Mouse (Mus musculus) erythroblast, embryonic 14.5 days (primary cell): ENCODE results near the gene Slc5a1. TPM values are rescaled to one million over a fixed set of nuclear protein-coding genes. Genes with fewer than 3 reads are reported as not detected.

Experiments used
- H3K27me3 ChIP-seq: 2 replicates; pipeline ENCODE4 v1.6.1; 2012; ENCODE audit warnings: inconsistent platforms; ENCODE audit not compliant: control insufficient read depth
- H3K36me3 ChIP-seq: 2 replicates; pipeline ENCODE4 v1.6.1; 2012; ENCODE audit warnings: mild to moderate bottlenecking, inconsistent platforms; ENCODE audit not compliant: control insufficient read depth
- H3K4me1 ChIP-seq: 2 replicates; pipeline ENCODE4 v1.6.1; 2012; ENCODE audit warnings: inconsistent platforms; ENCODE audit not compliant: control insufficient read depth
- H3K4me3 ChIP-seq: replicated peaks from 2 replicates; pipeline ENCODE3; 2012; ENCODE audit warnings: moderate library complexity, mild to moderate bottlenecking, inconsistent platforms
- H3K9me3 ChIP-seq: 2 replicates; pipeline ENCODE4 v1.6.1; 2012; ENCODE audit warnings: low read length, inconsistent platforms, mixed read lengths; ENCODE audit not compliant: control insufficient read depth
- GATA1 ChIP-seq: IDR thresholded peaks from 2 replicates; pipeline ENCODE4 v1.6.1; 2012; ENCODE audit warnings: low read length, inconsistent platforms, mixed read lengths
- TAL1 ChIP-seq: IDR thresholded peaks from 3 replicates; pipeline ENCODE4 v1.6.1; 2012; ENCODE audit warnings: low read length, inconsistent platforms, mixed read lengths
- polyA plus RNA-seq: library from polyadenylated mRNA; stranded (reverse); fragments of >175 nt; gene quantifications from 2 replicates; pipeline ENCODE4 v1.2.3, GENCODE M21; 2012

Gene Slc5a1
- not detected in 2 replicates for polyA plus RNA-seq

DNA sequence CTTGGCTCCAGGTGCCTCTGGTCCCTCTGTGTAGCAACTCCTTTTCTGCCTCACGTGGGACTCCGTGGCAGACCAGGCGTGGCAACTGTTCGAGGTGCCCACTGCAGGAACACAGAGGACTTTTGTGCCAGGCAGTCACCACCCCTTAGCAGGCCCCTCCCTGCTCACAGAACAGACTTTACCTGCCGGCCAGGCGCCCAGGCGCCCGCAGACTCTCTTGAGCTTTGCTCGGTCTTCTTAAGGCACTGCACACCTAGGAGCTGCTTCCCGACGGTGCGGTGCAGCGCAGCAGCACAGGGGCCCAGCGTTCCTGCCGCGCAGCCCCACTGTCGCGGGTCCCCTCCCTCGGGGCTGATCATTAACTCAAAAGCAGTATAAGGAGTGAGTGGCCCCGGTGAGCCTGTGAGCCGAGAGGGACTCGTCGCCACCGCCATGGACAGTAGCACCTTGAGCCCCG lies at the start of gene Slc5a1:
Slc5a1 (plus strand) TSS at position 195 of the 457 bp plus-strand sequence.
- Histone ChIP-seq H3K4me1 (no peaks in the 10 kb centered on the region), H3K9me3 (no peaks in the 10 kb centered on the region), H3K27me3 (peaks cover 20% of the 10 kb centered on the region), H3K4me3 (no peak within 1 kb of the TSS), H3K36me3 (no peaks in the 10 kb centered on the region)
- TF ChIP-seq TAL1 (no peak), GATA1 (no peak)

GRCm38 (mm10) chr5:33056126-33056765 lies 47.8 kb upstream of the Slc5a1 start:
- Histone ChIP-seq H3K36me3 (no peaks in the 10 kb centered on the region), H3K4me1 (peaks cover 10% of the 10 kb centered on the region), H3K4me3 (no peak overlapping the region), H3K27me3 (peaks cover 7% of the 10 kb centered on the region), H3K9me3 (no peaks in the 10 kb centered on the region)
- TF ChIP-seq GATA1 (no peak), TAL1 (no peak)

DNA sequence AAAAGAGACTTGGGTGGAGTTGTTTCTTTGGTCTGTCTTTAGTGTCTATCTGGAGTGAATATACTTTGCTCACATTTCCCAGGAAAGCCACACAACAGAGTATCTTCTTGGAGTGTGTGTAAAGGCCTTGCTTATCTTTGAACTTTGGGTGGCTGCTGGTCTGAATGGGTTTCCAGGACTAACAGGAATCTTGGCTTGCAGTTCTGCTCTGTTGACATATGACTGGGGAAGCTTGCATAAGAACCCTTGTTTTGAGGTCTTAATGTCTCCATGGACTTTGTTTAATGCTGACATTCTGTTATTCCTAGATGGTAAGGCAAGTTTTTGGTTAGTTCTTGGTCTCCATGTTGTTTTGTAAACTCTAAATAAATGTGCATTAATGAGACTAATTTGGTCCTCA lies 33.9 kb upstream of the Slc5a1 start:
- Histone ChIP-seq H3K36me3 (no peaks in the 10 kb centered on the region), H3K4me3 (no peak overlapping the region)
- TF ChIP-seq TAL1: no peak
- no peak for TF ChIP-seq GATA1

GRCm38 (mm10) chr5:33076490-33077191 lies 27.4 kb upstream of the Slc5a1 start:
- TF ChIP-seq TAL1 (no peak), GATA1 (no peak)
- Histone ChIP-seq H3K4me3 (no peak overlapping the region), H3K4me1 (no peaks in the 10 kb centered on the region), H3K36me3 (no peaks in the 10 kb centered on the region), H3K27me3 (no peaks in the 10 kb centered on the region), H3K9me3 (no peaks in the 10 kb centered on the region)

More for the DNA sequence above, 33.9 kb upstream of the Slc5a1 start:
- Histone ChIP-seq H3K4me1 (no peaks in the 10 kb centered on the region), H3K27me3 (no peaks in the 10 kb centered on the region), H3K9me3 (no peaks in the 10 kb centered on the region)

DNA sequence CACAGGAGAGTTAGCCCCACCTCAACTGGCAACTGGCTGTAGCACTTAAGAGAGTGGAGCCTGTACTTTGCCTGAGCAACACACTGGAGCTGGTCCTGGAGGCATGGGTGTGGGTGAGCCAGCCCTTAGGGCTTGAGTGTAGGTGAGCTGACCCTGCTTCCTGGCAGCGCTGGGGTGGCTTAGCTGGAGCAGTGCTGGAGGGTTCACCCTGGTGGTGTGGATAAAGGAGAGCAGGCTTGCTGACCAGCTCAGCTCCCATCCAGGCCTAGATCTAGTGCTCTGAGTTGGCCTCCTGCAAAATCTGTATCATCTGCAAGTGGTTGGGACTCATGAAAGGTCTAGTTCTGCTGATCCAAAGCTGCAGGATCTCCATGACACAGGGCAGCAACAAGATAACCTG lies 21.1 kb upstream of the Slc5a1 start:
- Histone ChIP-seq H3K4me1 (no peaks in the 10 kb centered on the region), H3K36me3 (no peaks in the 10 kb centered on the region), H3K4me3 (no peak overlapping the region), H3K9me3 (no peaks in the 10 kb centered on the region), H3K27me3 (no peaks in the 10 kb centered on the region)
- TF ChIP-seq TAL1 (no peak), GATA1 (no peak)

DNA sequence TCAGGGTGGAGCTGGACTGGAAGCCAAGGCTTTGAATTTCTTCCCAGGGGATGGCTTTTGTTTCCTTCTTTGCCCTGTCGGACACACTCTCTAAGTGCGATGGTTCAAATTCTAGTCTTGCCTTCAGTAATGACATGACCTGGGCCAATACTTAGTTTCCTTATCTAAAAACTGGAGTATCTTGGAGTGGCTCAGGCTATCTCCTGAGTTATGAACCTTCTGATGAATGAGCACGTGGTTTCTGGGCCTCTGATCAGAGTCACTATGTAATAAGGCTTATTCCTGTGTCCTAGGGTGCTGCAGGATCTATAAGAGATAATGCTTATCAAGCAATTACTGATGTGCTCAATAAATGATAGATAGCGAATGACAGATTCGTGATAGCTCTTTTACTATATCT lies 19.4 kb upstream of the Slc5a1 start:
- no peak for TF ChIP-seq TAL1
- no peak for TF ChIP-seq GATA1
- Histone ChIP-seq H3K36me3 (no peaks in the 10 kb centered on the region), H3K4me1 (no peaks in the 10 kb centered on the region), H3K27me3 (no peaks in the 10 kb centered on the region), H3K4me3 (no peak overlapping the region), H3K9me3 (no peaks in the 10 kb centered on the region)

GRCm38 (mm10) chr5:33091342-33091741 lies 12.7 kb upstream of the Slc5a1 start:
- Histone ChIP-seq H3K4me3 (no peak overlapping the region), H3K27me3 (no peaks in the 10 kb centered on the region; the same call in 1 of the 2 replicates), H3K36me3 (no peaks in the 10 kb centered on the region), H3K4me1 (no peaks in the 10 kb centered on the region), H3K9me3 (no peaks in the 10 kb centered on the region)
- TF ChIP-seq TAL1 (no peak), GATA1 (no peak)

GRCm38 (mm10) chr5:33095315-33095714 lies 8.7 kb upstream of the Slc5a1 start:
- H3K4me1 ChIP-seq: no peaks in the 10 kb centered on the region
- no peaks in the 10 kb centered on the region for H3K9me3 ChIP-seq
- H3K4me3 ChIP-seq: no peak overlapping the region
- H3K27me3 ChIP-seq: no peaks in the 10 kb centered on the region; the same call in 1 of the 2 replicates
- H3K36me3 ChIP-seq: no peaks in the 10 kb centered on the region
- no peak for TF ChIP-seq GATA1
- TF ChIP-seq TAL1: no peak

DNA sequence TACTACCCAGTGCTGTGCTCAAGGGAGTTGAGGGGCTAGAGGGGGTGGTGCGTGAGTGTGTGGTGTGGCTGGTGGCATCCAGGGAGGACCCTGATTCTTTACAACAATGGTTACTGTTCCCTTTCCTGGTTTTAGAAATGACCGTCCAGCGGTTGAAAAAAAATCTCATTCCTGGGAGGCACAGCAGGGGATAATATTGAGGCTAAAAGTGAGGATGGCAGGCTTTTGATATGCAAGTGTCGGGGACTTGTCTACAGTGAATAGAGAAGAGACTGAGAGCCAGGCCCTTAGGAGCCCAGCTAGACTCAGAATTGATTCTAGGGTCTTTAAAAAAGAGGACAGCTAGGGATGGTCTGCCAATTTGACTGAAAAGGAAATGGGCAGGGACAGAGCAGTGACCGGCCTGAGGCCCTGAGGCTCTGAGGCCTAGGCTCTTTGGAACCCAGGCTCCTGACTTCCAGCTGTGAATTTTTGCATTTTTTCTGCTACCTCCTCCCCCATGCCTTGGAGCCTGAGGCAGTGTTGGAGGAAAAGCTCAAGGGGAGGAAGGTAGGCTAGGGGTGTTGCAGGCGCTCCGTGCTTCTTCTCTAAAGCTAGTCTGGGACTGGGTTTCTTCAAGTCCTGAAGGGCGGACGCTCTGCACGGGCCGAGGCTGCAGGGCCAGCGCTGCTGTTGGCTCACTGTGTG lies 1.5 kb upstream of the Slc5a1 start:
- Histone ChIP-seq H3K4me3 (no peak overlapping the region), H3K9me3 (no peaks in the 10 kb centered on the region), H3K27me3 (peaks cover 20% of the 10 kb centered on the region), H3K36me3 (no peaks in the 10 kb centered on the region), H3K4me1 (no peaks in the 10 kb centered on the region)
- TF ChIP-seq TAL1 (no peak), GATA1 (no peak)
